Mouse (Mus musculus): ENCODE measurements around the gene Sergef. TPM values are rescaled to one million over a fixed set of nuclear protein-coding genes. Genes with fewer than 3 reads are reported as not detected.
"Not testable (repeated sequence)": the region's sequence is repeated elsewhere in the genome, so short reads cannot be mapped to it uniquely, and the experiment has no call there.

Sergef gene
- total RNA-seq, 2 experiments from 2014 or later = 3.9 to 4.6 TPM

DNA sequence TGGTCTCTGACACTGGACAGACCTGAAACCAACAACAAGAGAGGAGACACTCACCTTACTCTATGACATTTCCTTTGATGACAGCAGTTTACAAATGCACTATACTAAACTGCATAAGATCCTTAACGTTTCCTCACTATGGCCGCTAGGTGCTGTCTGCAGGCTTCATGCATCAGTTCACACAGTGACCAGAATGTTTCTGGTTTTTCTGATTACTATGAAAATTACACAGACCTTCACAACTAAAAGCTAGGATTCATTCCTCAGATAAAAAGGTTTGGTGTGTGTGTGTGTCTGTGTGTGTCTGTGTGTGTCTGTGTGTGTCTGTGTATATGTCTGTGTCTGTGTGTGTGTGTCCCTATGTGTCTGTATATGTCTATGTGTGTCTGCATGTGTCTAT, 63.7 kb downstream of the Sergef start:
- DNase-seq = no peak

- DNase-seq = no peak
These were observed 66.6 kb downstream of the Sergef start for GRCm38 (mm10) chr7:46572803-46573594.

- not testable (repeated sequence) for DNase-seq
These were observed 70.1 kb downstream of the Sergef start for GRCm38 (mm10) chr7:46569509-46569908.

DNA sequence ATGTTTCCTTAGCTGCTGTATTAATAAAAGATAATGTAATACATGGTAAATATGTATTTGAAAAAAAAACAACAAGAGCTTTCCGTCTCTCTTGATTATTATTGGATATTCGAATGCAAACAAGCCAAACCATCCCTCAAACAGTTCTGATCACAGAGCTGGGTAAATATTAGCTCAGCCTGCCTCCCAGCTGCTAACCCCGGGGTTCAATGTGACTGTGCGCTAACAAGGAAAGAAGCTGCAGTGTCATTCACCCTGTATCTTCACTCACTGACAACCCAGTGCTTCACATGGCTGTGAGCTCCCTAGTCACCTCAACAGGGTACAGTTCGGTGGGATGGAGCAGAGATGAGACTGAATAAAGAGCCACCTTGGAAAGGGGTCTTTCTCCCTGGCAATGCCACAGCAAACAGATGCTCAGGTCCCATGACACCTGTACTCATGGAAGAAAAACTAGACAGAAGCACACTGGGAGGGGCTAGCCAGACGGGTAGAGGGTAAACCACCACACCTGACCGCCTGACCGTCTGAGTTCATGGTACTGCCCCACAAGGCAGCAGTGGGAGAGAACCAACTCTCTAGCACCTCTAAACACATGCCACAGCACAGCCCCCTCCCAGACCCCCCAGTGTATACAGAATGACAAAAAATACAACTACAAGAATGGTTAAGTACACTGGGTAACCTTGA, 73.1 kb downstream of the Sergef start:
- DNase-seq = no peak

DNA sequence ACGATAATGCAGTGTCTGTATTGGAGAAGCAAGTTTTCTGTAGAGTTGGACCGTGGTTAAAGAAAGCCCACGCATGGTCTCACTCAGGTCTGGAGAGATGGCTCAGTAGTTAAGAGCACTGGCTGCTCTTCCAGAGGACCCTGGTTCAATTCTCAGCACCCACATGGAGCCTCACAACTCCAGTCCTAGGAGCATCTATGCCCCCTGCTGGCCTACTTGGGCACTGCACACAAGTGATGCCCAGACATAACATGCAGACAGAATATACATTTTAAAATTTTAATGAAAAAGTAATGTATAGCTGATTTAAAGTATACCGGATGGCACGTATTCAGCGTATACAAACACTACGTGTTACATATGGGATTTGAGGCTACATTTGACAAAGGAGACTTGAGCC, 74.2 kb downstream of the Sergef start:
- DNase-seq = no peak

DNA sequence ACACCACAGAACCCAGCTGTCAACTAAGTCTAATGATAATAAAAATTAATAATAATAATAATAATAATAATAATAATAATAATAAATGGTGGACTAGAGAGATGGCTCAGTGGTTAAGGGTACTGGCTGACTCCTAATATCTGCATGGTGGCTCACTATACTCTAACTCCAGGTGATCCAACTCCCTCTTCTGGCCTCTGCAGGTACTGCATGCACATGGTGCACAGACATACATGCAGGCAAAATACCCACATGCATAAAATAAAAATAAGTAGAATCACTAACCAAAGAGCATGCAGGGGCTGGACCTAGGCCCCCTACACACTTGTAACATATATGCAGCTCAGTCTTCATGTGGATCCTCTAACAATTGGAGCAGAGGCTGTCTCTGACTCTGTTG, 75.8 kb downstream of the Sergef start:
- DNase-seq = no peak

DNA sequence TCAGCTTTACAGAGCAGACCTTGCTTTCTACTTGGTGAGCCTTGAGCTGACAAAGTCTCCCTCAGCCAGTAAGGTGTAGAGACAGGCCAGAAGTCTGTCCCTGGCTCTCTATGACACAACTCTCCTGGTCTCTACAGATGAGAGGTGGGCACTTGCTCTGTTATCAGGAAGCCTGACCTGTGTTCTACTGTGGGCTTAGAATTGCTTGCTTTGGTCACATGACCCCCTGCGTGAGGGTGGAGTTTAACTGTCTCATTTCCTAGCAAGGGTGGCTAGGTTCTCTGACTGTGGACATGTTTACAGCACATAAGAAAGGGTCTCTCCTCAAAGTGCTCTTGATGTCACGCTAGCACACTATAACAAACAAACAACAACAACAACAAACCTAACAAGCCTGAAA, 79.5 kb downstream of the Sergef start:
- no peak for DNase-seq

GRCm38 (mm10) chr7:46559643-46560042, 80.0 kb downstream of the Sergef start:
- no peak for DNase-seq

GRCm38 (mm10) chr7:46559006-46559405, 80.6 kb downstream of the Sergef start:
- DNase-seq = no peak

GRCm38 (mm10) chr7:46557996-46558395, 81.6 kb downstream of the Sergef start:
- no peak for DNase-seq

DNA sequence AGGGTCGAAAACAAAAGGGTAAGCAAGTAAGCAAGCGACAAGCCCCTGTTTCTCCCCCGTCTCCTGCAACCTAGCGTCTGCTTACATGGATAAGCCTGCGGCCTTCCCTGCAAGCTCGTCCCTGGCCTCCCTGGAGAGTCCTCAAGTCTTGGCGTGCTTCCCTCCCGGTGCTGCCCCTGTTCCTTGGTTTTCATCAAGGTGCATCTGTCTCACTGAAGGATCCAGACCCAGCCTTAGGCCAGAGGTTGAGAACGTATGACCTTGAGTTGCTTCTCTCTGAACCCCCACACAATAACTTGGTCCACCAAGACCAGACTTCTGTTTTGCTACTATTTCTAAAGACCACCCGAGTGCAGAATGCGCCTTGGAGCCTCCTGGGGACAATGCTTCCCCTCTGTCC, 82.2 kb downstream of the Sergef start:
- DNase-seq = no peak

- DNase-seq = no peak
These were observed 83.1 kb downstream of the Sergef start for GRCm38 (mm10) chr7:46556358-46557118.

- no peak for DNase-seq
These were observed 83.9 kb downstream of the Sergef start for GRCm38 (mm10) chr7:46555731-46556130.

DNA sequence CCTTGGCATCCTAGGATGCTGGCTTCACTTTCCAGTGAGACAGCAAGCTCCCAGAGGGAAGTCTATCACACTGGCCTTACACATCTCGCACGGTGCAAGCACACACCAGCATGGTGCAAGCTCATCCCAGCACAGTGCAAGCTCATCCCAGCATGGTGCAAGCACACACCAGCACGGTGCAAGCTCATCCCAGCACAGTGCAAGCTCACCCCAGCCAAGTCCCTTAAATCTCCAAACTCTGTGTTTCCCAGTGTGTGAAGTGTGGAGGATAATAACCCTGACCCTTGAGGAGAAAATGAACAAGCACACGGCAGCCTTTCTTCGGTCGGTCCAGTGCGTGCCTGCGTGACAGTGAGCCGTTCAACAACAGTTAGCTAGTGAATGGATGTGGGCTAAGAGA, 84.8 kb downstream of the Sergef start:
- no peak for DNase-seq

DNA sequence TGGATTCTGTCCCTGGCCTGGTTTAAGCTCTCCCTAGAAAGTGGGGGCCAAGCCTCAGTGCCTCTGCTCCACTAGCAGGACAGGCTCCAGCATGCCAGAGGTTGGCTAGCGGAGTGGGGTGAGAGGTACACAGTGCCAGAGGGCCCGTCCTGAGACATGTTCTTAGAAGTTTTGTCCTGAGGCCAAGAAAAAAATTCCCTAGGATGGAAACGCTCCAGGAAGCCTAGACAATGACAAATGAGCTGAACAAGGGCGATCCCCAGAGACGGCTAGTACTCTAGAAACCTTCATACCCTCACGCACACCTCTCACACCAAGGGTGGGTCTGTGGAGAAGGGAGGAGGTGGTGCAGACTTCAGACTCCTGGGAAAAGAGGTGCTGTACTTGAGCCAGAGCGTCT, 85.6 kb downstream of the Sergef start:
- no peak for DNase-seq

DNA sequence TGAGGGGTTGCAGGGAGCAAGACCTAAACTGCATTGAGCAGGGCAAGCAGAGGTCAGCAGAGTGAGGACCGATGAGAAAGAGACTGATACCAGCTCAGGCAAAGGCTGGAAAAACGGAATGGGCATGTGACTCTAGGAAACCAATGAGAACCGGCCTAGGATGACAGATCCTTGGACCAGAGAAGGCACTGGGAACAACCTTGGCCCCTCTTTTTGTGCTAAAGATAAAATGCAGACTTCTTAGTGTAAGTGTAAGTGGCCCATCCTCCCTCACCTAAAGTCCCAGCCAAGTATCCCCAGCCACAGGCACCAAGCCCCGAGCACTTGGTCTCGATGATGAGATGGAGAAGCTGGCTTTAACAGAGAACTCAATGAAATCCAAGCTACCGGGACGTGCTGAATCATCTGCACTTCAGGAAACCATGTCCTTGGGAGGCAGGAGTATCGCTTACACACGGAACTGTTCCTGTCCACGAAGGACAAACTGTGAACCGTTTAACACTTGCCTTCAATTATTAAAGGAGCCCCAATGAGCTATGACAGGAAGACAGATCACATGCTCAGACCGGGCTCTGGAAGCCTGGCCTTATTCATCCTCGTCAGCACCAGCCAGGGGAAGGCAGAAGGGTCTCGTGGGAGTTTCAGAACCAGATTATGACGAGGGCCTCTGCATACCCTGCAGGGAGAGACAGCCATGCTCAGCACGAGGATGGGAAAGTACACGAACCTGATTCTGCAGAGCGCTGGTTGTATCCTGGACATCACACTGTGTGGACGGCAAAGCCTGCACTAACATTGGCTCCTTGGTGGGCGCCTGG, 87.5 kb downstream of the Sergef start:
- no peak for DNase-seq

DNA sequence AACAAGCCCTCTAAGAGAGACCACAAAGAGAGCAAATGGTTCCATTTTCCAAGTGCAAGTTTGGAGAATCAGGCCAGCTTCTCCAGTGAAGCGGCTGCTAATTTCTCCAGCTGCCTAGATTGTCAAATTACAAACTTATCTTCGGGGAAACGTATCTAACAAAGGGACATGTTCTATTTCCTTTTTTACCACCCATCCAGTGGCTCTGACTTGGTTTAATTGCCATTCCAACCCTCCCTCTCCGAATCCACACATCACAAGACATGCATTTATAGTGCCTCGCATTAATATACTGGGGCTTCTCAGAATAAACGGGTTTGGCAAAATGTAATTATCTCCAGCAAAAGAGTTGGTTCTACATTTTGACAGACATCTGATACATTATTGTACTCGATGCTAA, 88.4 kb downstream of the Sergef start:
- DNase-seq = no peak

- no peak for DNase-seq
These were observed 91.5 kb downstream of the Sergef start for GRCm38 (mm10) chr7:46548124-46548523.

GRCm38 (mm10) chr7:46547642-46548041, 92.0 kb downstream of the Sergef start:
- no peak for DNase-seq

GRCm38 (mm10) chr7:46546539-46546938, 93.1 kb downstream of the Sergef start:
- DNase-seq = no peak

GRCm38 (mm10) chr7:46544195-46544641, 95.4 kb downstream of the Sergef start:
- peak; percentile 23 for DNase-seq

DNA sequence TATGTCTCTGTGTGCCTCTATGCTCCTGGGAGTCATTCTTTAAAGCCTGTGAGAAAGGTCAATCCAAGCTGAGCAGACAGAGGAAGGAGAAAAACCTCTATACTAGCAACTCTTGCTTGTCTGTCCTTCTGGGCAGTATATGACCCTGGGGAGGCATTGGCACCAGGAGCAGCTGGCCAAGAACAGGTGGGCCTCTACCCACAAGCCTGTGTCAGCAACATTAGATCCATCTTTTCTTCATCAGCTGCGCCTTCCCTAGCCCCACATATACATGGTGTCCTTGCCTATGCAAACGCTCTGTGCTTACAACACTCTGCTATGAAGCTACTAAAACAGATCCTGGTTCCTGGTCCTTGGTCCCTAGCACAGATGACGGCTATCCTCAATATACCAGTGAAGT, 97.5 kb downstream of the Sergef start:
- no peak for DNase-seq

All from gastrocnemius, postnatal 25 days (tissue).